Comparison of ENCODE assay signal across 8 mouse cellular contexts in the genomic region with DNA sequence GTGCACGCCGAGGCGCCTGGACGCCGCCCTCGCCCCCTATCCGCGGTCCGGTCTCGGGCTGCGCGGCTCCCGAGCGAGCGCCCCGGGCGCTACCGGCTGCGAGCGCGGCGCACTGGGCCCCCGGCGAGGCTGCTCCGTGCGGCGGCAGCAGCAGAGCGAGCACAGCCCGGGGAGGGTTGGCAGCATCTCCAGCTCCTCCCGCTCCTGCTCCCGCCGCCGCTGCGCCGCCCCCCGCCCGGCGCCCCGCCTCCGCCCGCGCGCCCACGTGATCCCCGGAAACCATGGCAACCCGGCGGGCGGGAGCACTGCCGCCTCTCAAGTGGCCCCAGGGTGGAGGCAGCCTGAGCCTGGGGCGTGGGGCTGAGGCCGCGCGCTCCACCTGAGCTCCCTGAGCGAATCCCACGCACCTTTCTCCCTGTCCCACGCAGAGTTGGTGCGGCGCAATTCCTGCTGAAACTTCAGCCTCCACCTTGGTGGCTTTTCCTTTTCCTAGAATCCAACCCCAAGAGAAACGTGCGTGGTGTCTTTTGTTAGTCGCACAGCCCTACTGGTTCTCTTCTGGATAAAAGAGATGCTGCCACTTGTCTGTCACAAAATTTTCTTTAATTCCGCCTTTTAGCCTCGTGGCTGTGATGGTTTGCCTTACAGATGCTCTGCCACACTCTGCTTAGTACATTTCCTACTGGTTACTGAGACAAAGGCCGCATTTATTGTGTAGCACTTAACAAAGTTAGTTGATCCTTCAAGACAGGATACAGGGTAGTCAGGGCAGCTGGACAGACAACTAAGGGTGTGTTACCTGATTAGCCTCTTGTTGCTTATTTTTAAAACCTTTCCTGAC. TPM values are rescaled to one million over a fixed set of nuclear protein-coding genes. Genes with fewer than 3 reads are reported as not detected.
DNase-seq lines count a peak whose midpoint lies in the region; ATAC-seq and TF ChIP-seq lines count a peak whose summit lies in the region.

Gene Prkar2b, minus strand, starts transcription at position 207 of the 841 bp plus-strand sequence.

- no peak for TF ChIP-seq CTCF in lung, adult 2 months (IDR thresholded peaks at IDR 0.05; ENCODE audit: insufficient read depth, low read length)

- H3K9ac ChIP-seq in forebrain, embryonic 15.5 days (replicated peaks): peak within 1 kb of the TSS; percentile 85

- H3K36me3 ChIP-seq in forebrain, embryonic 15.5 days: no peaks in the 10 kb centered on the region

- peak within 1 kb of the TSS; percentile 59 for H3K4me3 ChIP-seq in forebrain, embryonic 15.5 days
- H3K4me3 ChIP-seq in lung, adult 2 months (replicated peaks; ENCODE audit: extremely low read depth, low read depth, low read length): peak within 1 kb of the TSS; percentile 65

- intact Hi-C loops in heart, postnatal 25 days (cut with DNase I): loop anchor here (2.0 kb wide), 1 partner anchor 83 kb away; no protein-coding TSS in a partner anchor

- H3K4me2 ChIP-seq in forebrain, embryonic 15.5 days (replicated peaks): peak within 1 kb of the TSS; percentile 66

- DNase-seq in ES-CJ7 (ENCODE audit: low read depth, low spot score): peak; percentile 74
- peak; percentile 87 for DNase-seq in cerebellum, adult 11 months
- peak; percentile 84 for DNase-seq in heart, postnatal 25 days (ENCODE audit: low spot score)
- peak; percentile 92 to 95 for DNase-seq in layer of hippocampus, adult 18-20 months (ENCODE audit: low spot score in 2 of 2)
- peak; percentile 82 for DNase-seq in lung, adult 2 months
- peak; percentile 88 to 89 for DNase-seq in thymus, adult 18-20 months

- H3K9me3 ChIP-seq in forebrain, embryonic 15.5 days: no peaks in the 10 kb centered on the region

- TF ChIP-seq POLR2A in lung, adult 2 months (IDR thresholded peaks at IDR 0.05; ENCODE audit: borderline replicate concordance, extremely low read depth, low read depth, low read length): no peak

- peak within 1 kb of the TSS; percentile 97 for H3K27ac ChIP-seq in forebrain, embryonic 15.5 days (replicated peaks)

- ATAC-seq in forebrain, embryonic 15.5 days (replicated peaks): peak; percentile 96
- ATAC-seq in neutrophil, adult 5-6 weeks (ENCODE audit: extremely low read depth, insufficient number of reproducible peaks, low FRiP score, poor library complexity, severe bottlenecking): peak; percentile 81

- under 1% methylated on average over 63 of the region's 64 CpGs for WGBS in forebrain, embryonic 15.5 days
- 2% methylated on average over 57 of the region's 64 CpGs for WGBS in lung, adult 2 months

- H3K27me3 ChIP-seq in forebrain, embryonic 15.5 days: no peaks in the 10 kb centered on the region

- peaks cover 37% of the 10 kb centered on the region for H3K4me1 ChIP-seq in forebrain, embryonic 15.5 days
- H3K4me1 ChIP-seq in lung, adult 2 months (ENCODE audit: control insufficient read depth, insufficient read depth, low read length): peaks cover 5% of the 10 kb centered on the region

RNA-seq across cellular contexts. Expression of gene Prkar2b, which starts in this region (rescaled TPM):
- polyA plus RNA-seq in forebrain, embryonic 15.5 days (2015; fragmentation: Nextera tagmentation; extraction: Ambion mirVana): 124 and 138 TPM in 2 replicates
- 1 to 10 TPM; 5.3 to 6.2 TPM for total RNA-seq in heart, postnatal 25 days (2021)
- 10 to 100 TPM; 30.7 to 33.6 TPM for total RNA-seq in layer of hippocampus, adult 18-20 months (2021)
- polyA plus RNA-seq in lung, adult 2 months (2012; rRNA removed): 10.9 and 12.2 TPM in 2 replicates
- total RNA-seq in neutrophil, adult 5-6 weeks (2017): 39.8 and 41.3 TPM in 2 replicates

Comparison
In these comparisons a context has a peak if more than half of its experiments do, and no peak if none do; other contexts are left out.
1. Peak in every context shown above with its lines: DNase-seq, ATAC-seq, H3K4me3 ChIP-seq and H3K27ac ChIP-seq.